ENCODE assay signal across 9 mouse cellular contexts in genomic region chr5:96677498-96677897, GRCm38 (mm10).
DNase-seq lines count a peak whose midpoint lies in the region; ATAC-seq lines count a peak whose summit lies in the region.
"Had no signal": no experiment of that assay in that cellular context is flagged by ENCODE, and none has a peak within 500 bp of the region (broad histone marks: within the 10 kb centered on the region; RNA-seq: fewer than 3 reads in every experiment).

No protein-coding gene starts in this region.

- H3K27ac ChIP-seq in forebrain, embryonic 11.5 days (ENCODE audit: low read depth, low read length): no peak overlapping the region
- H3K27ac ChIP-seq in forebrain, embryonic 16.5 days (ENCODE audit: low read length): no peak overlapping the region
- H3K27ac ChIP-seq: neural tube, embryonic 12.5 days had no signal

- H3K9ac ChIP-seq in forebrain, embryonic 11.5 days (ENCODE audit: low read length): no peak overlapping the region
- H3K9ac ChIP-seq in forebrain, embryonic 16.5 days (replicated peaks; ENCODE audit: low read depth, low read length): no peak overlapping the region
- H3K9ac ChIP-seq: neural tube, embryonic 12.5 days had no signal

- H3K4me3 ChIP-seq in forebrain, embryonic 11.5 days (ENCODE audit: low read depth, low read length): no peak overlapping the region
- no peak overlapping the region for H3K4me3 ChIP-seq in forebrain, embryonic 16.5 days (replicated peaks; ENCODE audit: low read length)
- H3K4me3 ChIP-seq: neural tube, embryonic 12.5 days had no signal

- no peaks in the 10 kb centered on the region for H3K36me3 ChIP-seq in forebrain, embryonic 11.5 days (ENCODE audit: control insufficient read depth, insufficient read depth, low read length)
- no peaks in the 10 kb centered on the region for H3K36me3 ChIP-seq in forebrain, embryonic 16.5 days (ENCODE audit: control insufficient read depth, insufficient read depth)
- H3K36me3 ChIP-seq: neural tube, embryonic 12.5 days had no signal

- no peak overlapping the region for H3K4me2 ChIP-seq in forebrain, embryonic 11.5 days (ENCODE audit: low read depth, low read length, severe bottlenecking)
- H3K4me2 ChIP-seq in forebrain, embryonic 16.5 days (ENCODE audit: low read length): no peak overlapping the region
- H3K4me2 ChIP-seq: neural tube, embryonic 12.5 days had no signal

- H3K4me1 ChIP-seq in forebrain, embryonic 11.5 days (replicated peaks; ENCODE audit: control insufficient read depth, insufficient read depth, low read length): no peaks in the 10 kb centered on the region
- H3K4me1 ChIP-seq in forebrain, embryonic 16.5 days (replicated peaks; ENCODE audit: control insufficient read depth, insufficient read depth, low read length): 0 out of 2 replicates have a peak, but pooled peaks cover 2% of the 10 kb centered on the region
- H3K4me1 ChIP-seq: neural tube, embryonic 12.5 days had no signal

- 27% methylated on average over 2 of the region's 2 CpGs for WGBS in forebrain, embryonic 11.5 days
- 31% methylated on average over 2 of the region's 2 CpGs for WGBS in forebrain, embryonic 16.5 days
- whole genome bisulfite sequencing in large intestine, adult 2 months: 28% methylated on average over 2 of the region's 2 CpGs

- no peaks in the 10 kb centered on the region for H3K9me3 ChIP-seq in forebrain, embryonic 11.5 days (ENCODE audit: control insufficient read depth, low read length)
- no peaks in the 10 kb centered on the region for H3K9me3 ChIP-seq in forebrain, embryonic 16.5 days (ENCODE audit: control insufficient read depth, low read length)
- H3K9me3 ChIP-seq: neural tube, embryonic 12.5 days had no signal

- peak; percentile 18; the same call in 1 of the 2 replicates for ATAC-seq in forebrain, embryonic 11.5 days (replicated peaks; ENCODE audit: low FRiP score)
- no peak for ATAC-seq in forebrain, embryonic 16.5 days

- DNase-seq in forebrain, embryonic 11.5 days (ENCODE audit: low spot score): no peak
- DNase-seq in thymus, postnatal 4 days: peak; percentile 11
- DNase-seq in thymus, adult 18-20 months: no peak
- DNase-seq in forelimb bud, embryonic 11.5 days (ENCODE audit: low read depth, low spot score): peak; percentile 28
- DNase-seq in large intestine, adult 2 months (ENCODE audit: low read depth, low spot score): peak; percentile 8
- DNase-seq in retina, embryonic 14.5 days (ENCODE audit: low spot score): peak; percentile 71
- no peak for DNase-seq in thymus, postnatal 36 days

- H3K27me3 ChIP-seq in forebrain, embryonic 11.5 days (ENCODE audit: control insufficient read depth, insufficient read depth, low read length): no peaks in the 10 kb centered on the region
- H3K27me3 ChIP-seq in forebrain, embryonic 16.5 days (replicated peaks; ENCODE audit: control insufficient read depth, insufficient read depth, low read length): no peaks in the 10 kb centered on the region
- H3K27me3 ChIP-seq: neural tube, embryonic 12.5 days had no signal

Comparison
In these comparisons a context has a peak if more than half of its experiments do, and no peak if none do; other contexts are left out.
1. DNase-seq: peak in thymus, postnatal 4 days (single experiment), forelimb bud, embryonic 11.5 days (single experiment), large intestine, adult 2 months (single experiment) and retina, embryonic 14.5 days (single experiment); none in forebrain, embryonic 11.5 days (single experiment), thymus, adult 18-20 months (0 of 2) and thymus, postnatal 36 days (0 of 2).